Mouse (Mus musculus): ENCODE data around the gene Mdga2.

Gene Mdga2

GRCm38 (mm10) chr12:67222221-67223025, at the start of gene Mdga2:
Gene Mdga2 (minus strand): TSS chr12:67222549.
- in situ Hi-C loops (cut with MboI; ENCODE audit: unreplicated experiment in 2 of 2) = no loop called here

GRCm38 (mm10) chr12:67267409-67267808, 45.1 kb upstream of the Mdga2 start:
- in situ Hi-C loops (cut with MboI; ENCODE audit: unreplicated experiment in 2 of 2) = no loop called here

- in situ Hi-C loops (cut with MboI; ENCODE audit: unreplicated experiment in 2 of 2) = no loop called here
These were observed 1.2 kb upstream of the Mdga2 start for GRCm38 (mm10) chr12:67223530-67223929.

GRCm38 (mm10) chr12:67221329-67222220, 774 bp downstream of the Mdga2 start:
- in situ Hi-C loops (cut with MboI; ENCODE audit: unreplicated experiment in 2 of 2) = no loop called here

- in situ Hi-C loops (cut with MboI; ENCODE audit: unreplicated experiment in 2 of 2) = no loop called here
These were observed 1.6 kb downstream of the Mdga2 start for GRCm38 (mm10) chr12:67220641-67221231.

- in situ Hi-C loops (cut with MboI; ENCODE audit: unreplicated experiment in 2 of 2) = no loop called here
These were observed 2.3 kb downstream of the Mdga2 start for GRCm38 (mm10) chr12:67220041-67220440.

- in situ Hi-C loops (cut with MboI; ENCODE audit: unreplicated experiment in 2 of 2) = no loop called here
These were observed 2.8 kb downstream of the Mdga2 start for GRCm38 (mm10) chr12:67219564-67219963.

- in situ Hi-C loops (cut with MboI; ENCODE audit: unreplicated experiment in 2 of 2) = no loop called here
These were observed 9.5 kb downstream of the Mdga2 start for GRCm38 (mm10) chr12:67212801-67213200.

- in situ Hi-C loops (cut with MboI; ENCODE audit: unreplicated experiment in 2 of 2) = no loop called here
These were observed 44.2 kb downstream of the Mdga2 start for GRCm38 (mm10) chr12:67178155-67178554.

GRCm38 (mm10) chr12:67156569-67157237, 65.6 kb downstream of the Mdga2 start:
- in situ Hi-C loops (cut with MboI; ENCODE audit: unreplicated experiment in 2 of 2) = no loop called here

GRCm38 (mm10) chr12:67153077-67153476, 69.3 kb downstream of the Mdga2 start:
- in situ Hi-C loops (cut with MboI; ENCODE audit: unreplicated experiment in 2 of 2) = no loop called here

GRCm38 (mm10) chr12:67141605-67142004, 80.7 kb downstream of the Mdga2 start:
- in situ Hi-C loops (cut with MboI; ENCODE audit: unreplicated experiment in 2 of 2) = no loop called here

GRCm38 (mm10) chr12:67140131-67140530, 82.2 kb downstream of the Mdga2 start:
- in situ Hi-C loops (cut with MboI; ENCODE audit: unreplicated experiment in 2 of 2) = no loop called here

- in situ Hi-C loops (cut with MboI; ENCODE audit: unreplicated experiment in 2 of 2) = no loop called here
These were observed 94.9 kb downstream of the Mdga2 start for GRCm38 (mm10) chr12:67127457-67127856.

- in situ Hi-C loops (cut with MboI; ENCODE audit: unreplicated experiment in 2 of 2) = no loop called here
These were observed 98.5 kb downstream of the Mdga2 start for GRCm38 (mm10) chr12:67123874-67124273.

- in situ Hi-C loops (cut with MboI; ENCODE audit: unreplicated experiment in 2 of 2) = no loop called here
These were observed 103.5 kb downstream of the Mdga2 start for GRCm38 (mm10) chr12:67118652-67119515.

GRCm38 (mm10) chr12:67104171-67104570, 118.2 kb downstream of the Mdga2 start:
- in situ Hi-C loops (cut with MboI; ENCODE audit: unreplicated experiment in 2 of 2) = no loop called here

GRCm38 (mm10) chr12:67094414-67094813, 127.9 kb downstream of the Mdga2 start:
- in situ Hi-C loops (cut with MboI; ENCODE audit: unreplicated experiment in 2 of 2) = no loop called here

- in situ Hi-C loops (cut with MboI; ENCODE audit: unreplicated experiment in 2 of 2) = no loop called here
These were observed 131.9 kb downstream of the Mdga2 start for GRCm38 (mm10) chr12:67090420-67090965.

Data from v-Abl transformed pro-B cells (cell line).